Mouse (Mus musculus) heart, embryonic 13.5 days (tissue): Measurements from ENCODE around the gene Il11ra1. TPM values are rescaled to one million over a fixed set of nuclear protein-coding genes. Genes with fewer than 3 reads are reported as not detected.
"Not testable (repeated sequence)": the region's sequence is repeated elsewhere in the genome, so short reads cannot be mapped to it uniquely, and the experiment has no call there.

Experiments used
- ATAC-seq: fragments of 200-750 bp; cut with Nextera tagmentation; 2 replicates; pipeline ENCODE4 v1.8.0; 2017; ENCODE audit warnings: moderate TSS enrichment; ENCODE audit not compliant: insufficient number of reproducible peaks, low FRiP score, low TSS enrichment; ENCODE audit errors: extremely low read depth
- H3K27ac ChIP-seq: fragments of 300-500 bp; sonication (generic); replicated peaks from 2 replicates; pipeline ENCODE4 v1.5.1; 2015; ENCODE audit warnings: moderate library complexity, mild to moderate bottlenecking, inconsistent platforms
- H3K27me3 ChIP-seq: fragments of 300-500 bp; sonication (generic); replicated peaks from 2 replicates; pipeline ENCODE4 v1.6.1; 2015; ENCODE audit warnings: mild to moderate bottlenecking, inconsistent platforms
- H3K36me3 ChIP-seq: fragments of 300-500 bp; sonication (generic); 2 replicates; pipeline ENCODE4 v1.6.1; 2015; ENCODE audit warnings: mild to moderate bottlenecking, inconsistent platforms
- H3K4me1 ChIP-seq: fragments of 300-500 bp; sonication (generic); 2 replicates; pipeline ENCODE4 v1.6.1; 2015; ENCODE audit warnings: inconsistent platforms
- H3K4me2 ChIP-seq: fragments of 300-500 bp; sonication (generic); 2 replicates; pipeline ENCODE4 v1.6.1; 2015; ENCODE audit warnings: inconsistent platforms, mild to moderate bottlenecking, moderate library complexity
- H3K4me3 ChIP-seq: fragments of 300-500 bp; sonication (generic); 2 replicates; pipeline ENCODE4 v1.5.1; 2015; ENCODE audit warnings: moderate library complexity, mild to moderate bottlenecking, inconsistent platforms
- H3K9ac ChIP-seq: fragments of 300-500 bp; sonication (generic); 2 replicates; pipeline ENCODE4 v1.6.1; 2015; ENCODE audit warnings: inconsistent platforms, mild to moderate bottlenecking, moderate library complexity
- H3K9me3 ChIP-seq: fragments of 300-500 bp; sonication (generic); 2 replicates; pipeline ENCODE4 v1.6.1; 2016; ENCODE audit warnings: inconsistent platforms
- WGBS: fragments of 180-500 bp; shearing (Covaris S2); methylation state at CpG from one replicate; pipeline ENCODE4 v1.1.7; 2015; ENCODE audit warnings: mixed read lengths; 5-methylcytosine and 5-hydroxymethylcytosine counted together
- polyA plus RNA-seq: library from polyadenylated mRNA; unstranded; fragments of >200 nt; fragmentation: Nextera tagmentation; extraction: Ambion mirVana; gene quantifications from 2 replicates; pipeline ENCODE4 v1.2.1, GENCODE M21; 2015

The Il11ra1 gene
- polyA plus RNA-seq, 1 experiment from 2014 or later, result 137 TPM

DNA sequence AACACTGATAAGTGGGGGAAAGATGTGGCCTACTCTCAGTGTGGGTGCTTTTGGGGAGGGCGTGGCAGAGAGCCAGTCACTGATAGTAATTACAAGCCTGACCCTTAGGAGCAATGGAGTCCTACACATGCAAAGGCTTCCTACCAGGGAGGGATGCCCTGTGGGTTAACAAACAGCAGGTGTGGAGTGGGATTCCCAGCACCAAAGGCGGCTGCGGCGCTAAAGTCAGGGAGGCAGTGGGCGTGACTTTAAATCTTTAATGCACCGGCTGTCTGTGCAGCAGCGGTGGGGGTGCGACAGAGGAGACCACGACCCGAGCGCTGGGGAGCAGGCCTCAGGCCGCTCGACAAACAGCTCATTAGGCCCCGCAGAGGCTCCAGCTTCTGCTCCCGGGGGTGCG is 73.2 kb downstream of the Il11ra1 start:
- WGBS, result 4% methylated on average over 11 of the region's 16 CpGs
- not testable (repeated sequence) for ATAC-seq, H3K27ac ChIP-seq, H3K36me3 ChIP-seq, H3K9me3 ChIP-seq, H3K27me3 ChIP-seq, H3K4me1 ChIP-seq
- peak overlapping the region; percentile 63 for H3K4me2 ChIP-seq
- H3K9ac ChIP-seq, result peak overlapping the region; percentile 67
- peak overlapping the region; percentile 45 for H3K4me3 ChIP-seq

GRCm38 (mm10) chr4:41773502-41773901 is 73.7 kb downstream of the Il11ra1 start:
- Histone ChIP-seq H3K4me3 (peak overlapping the region; percentile 53), H3K27ac (peak overlapping the region; percentile 70), H3K4me2 (peak overlapping the region; percentile 63), H3K9ac (peak overlapping the region; percentile 69; the same call in 1 of the 2 replicates)
- H3K27me3 ChIP-seq, H3K36me3 ChIP-seq, H3K4me1 ChIP-seq, H3K9me3 ChIP-seq, ATAC-seq: not testable (repeated sequence)
- 1% methylated on average over 17 of the region's 25 CpGs for WGBS

- ATAC-seq, H3K27me3 ChIP-seq, H3K36me3 ChIP-seq, H3K9me3 ChIP-seq, H3K4me1 ChIP-seq: not testable (repeated sequence)
- H3K4me3 ChIP-seq, result peak within 1 kb of the TSS; percentile 53
- H3K4me2 ChIP-seq, result peak within 1 kb of the TSS; percentile 63
- peak within 1 kb of the TSS; percentile 70 for H3K27ac ChIP-seq
- WGBS, result 2% methylated on average over 12 of the region's 14 CpGs
- peak within 1 kb of the TSS; percentile 69 for H3K9ac ChIP-seq
Observed at GRCm38 (mm10) chr4:41774002-41774401, 74.2 kb downstream of the Il11ra1 start, which contains the start of gene Ccl27a. Gene Ccl27a, minus strand, starts transcription at chr4:41774247.

DNA sequence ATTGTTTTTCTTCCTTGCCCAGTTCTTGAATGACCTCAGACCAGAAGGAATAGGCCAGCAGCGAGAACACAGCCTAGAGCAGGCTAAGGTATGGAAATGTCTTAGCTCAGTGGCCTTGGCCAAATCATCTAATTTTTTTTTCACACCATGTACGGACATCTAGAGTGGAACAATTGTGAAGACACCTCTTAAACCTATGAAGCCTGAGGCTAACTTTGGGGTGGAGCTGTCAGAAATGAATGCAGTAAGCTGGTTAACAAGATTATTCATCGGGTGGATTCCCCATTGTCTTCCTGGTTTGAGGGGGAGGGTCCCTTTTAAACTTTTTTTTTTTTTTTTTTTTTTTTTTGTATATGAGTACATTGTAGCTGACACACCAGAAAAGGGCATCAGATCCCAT is 74.7 kb downstream of the Il11ra1 start:
- not testable (repeated sequence) for H3K4me1 ChIP-seq, ATAC-seq, H3K27me3 ChIP-seq, H3K36me3 ChIP-seq, H3K9me3 ChIP-seq
- Histone ChIP-seq H3K4me3 (peak overlapping the region; percentile 53), H3K4me2 (peak overlapping the region; percentile 63), H3K27ac (peak overlapping the region; percentile 67), H3K9ac (peak overlapping the region; percentile 56)
- 76% methylated on average over 3 of the region's 3 CpGs for WGBS

- WGBS, result 77% methylated on average over 1 of the region's 1 CpGs
- not testable (repeated sequence) for H3K36me3 ChIP-seq, H3K27ac ChIP-seq, H3K4me1 ChIP-seq, H3K9me3 ChIP-seq, ATAC-seq, H3K27me3 ChIP-seq, H3K9ac ChIP-seq, H3K4me3 ChIP-seq, H3K4me2 ChIP-seq
Observed at GRCm38 (mm10) chr4:41775840-41776239, 76.1 kb downstream of the Il11ra1 start.

DNA sequence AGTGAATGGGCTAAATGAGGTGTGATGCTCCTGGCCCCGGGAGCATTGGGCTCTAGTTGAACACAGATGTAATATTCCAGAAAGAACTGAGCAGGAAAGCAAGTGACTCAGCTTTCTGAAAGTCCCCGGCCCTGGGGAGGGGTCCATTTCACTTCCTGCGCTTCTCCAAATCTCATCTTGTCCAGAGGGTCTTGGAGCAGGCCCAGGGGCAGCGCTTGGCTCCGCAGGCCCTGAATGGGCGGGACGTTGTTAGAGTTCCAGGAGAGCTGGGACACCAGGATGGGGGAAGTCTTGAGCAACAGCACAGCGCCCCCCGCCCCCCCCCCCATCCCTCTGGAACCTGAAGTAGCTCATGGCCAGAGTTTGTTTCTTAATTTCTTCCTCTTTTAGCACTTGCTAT is 81.5 kb downstream of the Il11ra1 start:
- not testable (repeated sequence) for H3K4me1 ChIP-seq, H3K36me3 ChIP-seq, H3K9me3 ChIP-seq, ATAC-seq, H3K9ac ChIP-seq, H3K27me3 ChIP-seq, H3K4me3 ChIP-seq
- H3K4me2 ChIP-seq, result peak overlapping the region; percentile 60
- H3K27ac ChIP-seq, result 0 out of 2 replicates have a peak overlapping the region, but pooled peaks have one; percentile 32
- WGBS, result 18% methylated on average over 9 of the region's 9 CpGs

GRCm38 (mm10) chr4:41781748-41782485 is 82.1 kb downstream of the Il11ra1 start:
- WGBS, result 12% methylated on average over 16 of the region's 21 CpGs
- peak overlapping the region; percentile 26 for H3K4me3 ChIP-seq
- ATAC-seq, result not testable (repeated sequence)

GRCm38 (mm10) chr4:41782711-41783110 is 82.9 kb downstream of the Il11ra1 start:
- not testable (repeated sequence) for H3K27ac ChIP-seq, H3K4me2 ChIP-seq, H3K4me3 ChIP-seq, ATAC-seq, H3K9ac ChIP-seq, H3K27me3 ChIP-seq, H3K9me3 ChIP-seq, H3K36me3 ChIP-seq
- peaks cover 10% of the 10 kb centered on the region for H3K4me1 ChIP-seq
- 52% methylated on average over 4 of the region's 4 CpGs for WGBS

More at GRCm38 (mm10) chr4:41781748-41782485, 82.1 kb downstream of the Il11ra1 start:
- peak overlapping the region; percentile 60 for H3K4me2 ChIP-seq
- H3K4me1 ChIP-seq, H3K27me3 ChIP-seq, H3K9me3 ChIP-seq, H3K36me3 ChIP-seq: not testable (repeated sequence)
- peak overlapping the region; percentile 44; the same call in 1 of the 2 replicates for H3K9ac ChIP-seq
- H3K27ac ChIP-seq, result 0 out of 2 replicates have a peak overlapping the region, but pooled peaks have one; percentile 32

DNA sequence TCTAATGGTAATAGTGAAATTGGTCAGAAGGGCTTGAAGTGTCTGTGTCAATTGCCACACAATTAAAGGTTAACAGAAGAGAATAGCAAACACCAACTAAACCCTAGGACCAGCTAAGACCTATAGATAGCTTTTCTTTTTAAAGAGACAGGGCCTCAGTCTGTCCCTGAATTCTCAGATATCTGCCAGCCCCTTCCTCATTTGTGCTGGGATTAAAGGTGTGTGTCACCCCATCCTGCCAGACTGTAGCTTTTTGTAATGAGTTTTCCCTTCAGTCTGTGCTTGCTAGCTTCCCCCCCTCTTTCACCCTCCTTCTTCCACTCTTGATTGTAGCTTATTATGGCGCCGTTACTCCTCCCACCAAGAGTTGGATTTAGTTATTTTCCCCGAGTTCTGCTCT is 83.4 kb downstream of the Il11ra1 start:
- H3K36me3 ChIP-seq, ATAC-seq, H3K27ac ChIP-seq, H3K4me3 ChIP-seq, H3K27me3 ChIP-seq, H3K9ac ChIP-seq, H3K4me2 ChIP-seq, H3K9me3 ChIP-seq: not testable (repeated sequence)
- peaks cover 10% of the 10 kb centered on the region for H3K4me1 ChIP-seq
- 65% methylated on average over 3 of the region's 3 CpGs for WGBS

Other genes starting within 250 kb of the Il11ra1 start
- gene Kif24, start 235.1 kb upstream of the Il11ra1 start, polyA plus RNA-seq, result 3.4 and 4.2 TPM in 2 replicates
- gene Nudt2, start 234.8 kb upstream of the Il11ra1 start, polyA plus RNA-seq, result 39.6 and 43.1 TPM in 2 replicates
- 2.0 and 2.2 TPM in 2 replicates for gene AI464131, start 196.9 kb upstream of the Il11ra1 start, polyA plus RNA-seq
- gene 1110017D15Rik, start 182.7 kb upstream of the Il11ra1 start, polyA plus RNA-seq, result 0.44 TPM in 1 of 2 replicates, not detected in the other
- gene Fam219a, start 130.5 kb upstream of the Il11ra1 start, polyA plus RNA-seq, result 2.3 TPM in 2 replicates
- 2.1 and 2.2 TPM in 2 replicates for gene Dnaic1, start 130.2 kb upstream of the Il11ra1 start, polyA plus RNA-seq
- gene Enho, start 59.7 kb upstream of the Il11ra1 start, polyA plus RNA-seq, result 3.9 and 5.6 TPM in 2 replicates
- gene Cntfr, start 2.9 kb upstream of the Il11ra1 start, polyA plus RNA-seq, result 2.5 and 3.9 TPM in 2 replicates
- gene Rpp25l, start 13.5 kb downstream of the Il11ra1 start, polyA plus RNA-seq, result 45.1 and 50.4 TPM in 2 replicates
- 128 and 139 TPM in 2 replicates for gene Dctn3, start 23.2 kb downstream of the Il11ra1 start, polyA plus RNA-seq
- gene Arid3c, start 31.2 kb downstream of the Il11ra1 start, polyA plus RNA-seq, result not detected in 2 replicates
- 54.1 and 61.6 TPM in 2 replicates for gene Galt, start 55.2 kb downstream of the Il11ra1 start, polyA plus RNA-seq
- gene Sigmar1, start 56.2 kb downstream of the Il11ra1 start, polyA plus RNA-seq, result 63.3 and 69.8 TPM in 2 replicates
- 44.5 and 49.3 TPM in 2 replicates for gene Ccl27a, start 74.3 kb downstream of the Il11ra1 start, polyA plus RNA-seq
- gene Gm21541, start 203.6 kb downstream of the Il11ra1 start, polyA plus RNA-seq, result 1.8 TPM in 1 of 2 replicates, not detected in the other
- gene Gm20878, start 241.6 kb downstream of the Il11ra1 start, polyA plus RNA-seq, result 1.7 and 1.8 TPM in 2 replicates